Mouse (Mus musculus) CH12.LX (cell line): ENCODE data around the gene Tmc4.

Source experiments
- CTCF ChIP-seq, 2 experiments: IDR thresholded peaks in 1 of 2; conservative IDR thresholded peaks in 1 of 2; 2 replicates each; pipeline ENCODE4 v1.5.1; 2011 to 2012; ENCODE audit warnings: low read depth in 2 of 2, low read length in 2 of 2, improper control_type of control experiment in 1 of 2, inconsistent platforms in 1 of 2, mild to moderate bottlenecking in 1 of 2, moderate library complexity in 1 of 2
- ELF1 ChIP-seq: IDR thresholded peaks from 2 replicates; pipeline ENCODE4 v1.6.1; 2014; ENCODE audit warnings: low read depth, mild to moderate bottlenecking, inconsistent platforms, low read length, improper control_type of control experiment
- EP300 ChIP-seq: IDR thresholded peaks from 2 replicates; pipeline ENCODE4 v1.6.1; 2011; ENCODE audit warnings: low read length, improper control_type of control experiment
- HCFC1 ChIP-seq: IDR thresholded peaks from 2 replicates; pipeline ENCODE4 v1.6.1; 2012; ENCODE audit warnings: low read depth, mild to moderate bottlenecking, inconsistent platforms, low read length, improper control_type of control experiment
- KAT2A ChIP-seq: IDR thresholded peaks from 2 replicates; pipeline ENCODE4 v1.6.1; 2012; ENCODE audit warnings: low read length, improper control_type of control experiment, inconsistent platforms; ENCODE audit not compliant: insufficient replicate concordance
- MAFK ChIP-seq: IDR thresholded peaks from 2 replicates; pipeline ENCODE4 v1.6.1; 2011; ENCODE audit warnings: low read length, improper control_type of control experiment; ENCODE audit not compliant: insufficient replicate concordance
- MAX ChIP-seq: IDR thresholded peaks from 2 replicates; pipeline ENCODE4 v1.6.1; 2011; ENCODE audit warnings: low read length, improper control_type of control experiment
- MAZ ChIP-seq: IDR thresholded peaks from 2 replicates; pipeline ENCODE4 v1.6.1; 2012; ENCODE audit warnings: low read depth, mild to moderate bottlenecking, inconsistent platforms, low read length, improper control_type of control experiment, moderate library complexity
- POLR2A ChIP-seq: IDR thresholded peaks from 2 replicates; pipeline ENCODE4 v1.6.1; 2011; ENCODE audit warnings: low read depth, mild to moderate bottlenecking, improper control_type of control experiment, low read length
- POLR2AphosphoS2 ChIP-seq: IDR thresholded peaks from 2 replicates; pipeline ENCODE4 v1.6.1; 2011; ENCODE audit warnings: low read depth, low read length, improper control_type of control experiment
- USF1 ChIP-seq: IDR thresholded peaks from 2 replicates; pipeline ENCODE4 v1.6.1; 2014; ENCODE audit warnings: low read depth, mild to moderate bottlenecking, inconsistent platforms, low read length, improper control_type of control experiment
- USF2 ChIP-seq: conservative IDR thresholded peaks from 2 replicates; pipeline ENCODE4 v1.6.1; 2011; ENCODE audit warnings: low read depth, low read length, improper control_type of control experiment
- ZNF384 ChIP-seq: IDR thresholded peaks from 2 replicates; pipeline ENCODE4 v1.6.1; 2012; ENCODE audit warnings: low read depth, low read length, improper control_type of control experiment, inconsistent platforms

GRCm38 (mm10) chr7:3693809-3694075 is 16.4 kb upstream of the Tmc4 start:
- TF ChIP-seq EP300 (no peak), MAX (peak; percentile 76; the same call in 1 of the 2 replicates), CTCF (conservative IDR thresholded peaks at IDR 0.05 in 1 of 2, IDR thresholded peaks at IDR 0.05 in 1 of 2; ENCODE audit: low read depth in 2 of 2, low read length in 2 of 2) (no peak), KAT2A (0 out of 2 replicates have a peak, but pooled peaks have one; percentile 5), POLR2A (no peak; the same call in 1 of the 2 replicates), MAZ (peak; percentile 12; the same call in 1 of the 2 replicates), HCFC1 (no peak), USF1 (no peak), POLR2AphosphoS2 (0 out of 2 replicates have a peak, but pooled peaks have one; percentile 73), ZNF384 (no peak), MAFK (no peak), ELF1 (no peak), USF2 (no peak)
